ENCODE assay signal across 10 mouse cellular contexts in genomic region chr11:33204329-33204705, GRCm38 (mm10). TPM values are rescaled to one million over a fixed set of nuclear protein-coding genes. Genes with fewer than 3 reads are reported as not detected.
DNase-seq lines count a peak whose midpoint lies in the region; ATAC-seq lines count a peak whose summit lies in the region.
"Had no signal": no experiment of that assay in that cellular context is flagged by ENCODE, and none has a peak within 500 bp of the region (broad histone marks: within the 10 kb centered on the region; RNA-seq: fewer than 3 reads in every experiment).

No protein-coding gene starts in this region.

- WGBS in embryonic facial prominence, embryonic 13.5 days = under 1% methylated on average over 18 of the region's 18 CpGs
- WGBS in hindbrain, embryonic 15.5 days = under 1% methylated on average over 18 of the region's 18 CpGs
- under 1% methylated on average over 18 of the region's 18 CpGs for WGBS in neural tube, embryonic 15.5 days

- intact Hi-C loops in left cerebral cortex, postnatal 4 days (cut with DNase I) = no loop called here

- no peaks in the 10 kb centered on the region for H3K36me3 ChIP-seq in embryonic facial prominence, embryonic 13.5 days
- no peaks in the 10 kb centered on the region for H3K36me3 ChIP-seq in hindbrain, embryonic 15.5 days
- no peaks in the 10 kb centered on the region for H3K36me3 ChIP-seq in neural tube, embryonic 15.5 days

- no peak overlapping the region for H3K4me2 ChIP-seq in embryonic facial prominence, embryonic 13.5 days
- H3K4me2 ChIP-seq in hindbrain, embryonic 15.5 days = peak overlapping the region; percentile 52
- H3K4me2 ChIP-seq in neural tube, embryonic 15.5 days = peak overlapping the region; percentile 56

- peak; percentile 44 for DNase-seq in retina, postnatal 1 day
- DNase-seq in retina, embryonic 14.5 days (ENCODE audit: low spot score) = no peak
- no peak for DNase-seq in urinary bladder, adult 2 months (ENCODE audit: low spot score)
- DNase-seq in left cerebral cortex, postnatal 4 days = no peak
- DNase-seq in B cell, adult 2 months = no peak

- H3K9me3 ChIP-seq in embryonic facial prominence, embryonic 13.5 days = no peaks in the 10 kb centered on the region
- H3K9me3 ChIP-seq in hindbrain, embryonic 15.5 days = no peaks in the 10 kb centered on the region
- no peaks in the 10 kb centered on the region for H3K9me3 ChIP-seq in neural tube, embryonic 15.5 days (replicated peaks)

- peaks cover 41% of the 10 kb centered on the region for H3K4me1 ChIP-seq in embryonic facial prominence, embryonic 13.5 days
- H3K4me1 ChIP-seq in hindbrain, embryonic 15.5 days (replicated peaks) = peaks cover 35% of the 10 kb centered on the region
- peaks cover 45% of the 10 kb centered on the region for H3K4me1 ChIP-seq in neural tube, embryonic 15.5 days

- no peak overlapping the region for H3K27ac ChIP-seq in embryonic facial prominence, embryonic 13.5 days
- peak overlapping the region; percentile 72 for H3K27ac ChIP-seq in hindbrain, embryonic 15.5 days (replicated peaks)
- peak overlapping the region; percentile 81 for H3K27ac ChIP-seq in neural tube, embryonic 15.5 days (replicated peaks)

- peaks cover 96% of the 10 kb centered on the region for H3K27me3 ChIP-seq in embryonic facial prominence, embryonic 13.5 days
- peaks cover 37% of the 10 kb centered on the region for H3K27me3 ChIP-seq in hindbrain, embryonic 15.5 days
- H3K27me3 ChIP-seq in neural tube, embryonic 15.5 days (replicated peaks) = peaks cover 55% of the 10 kb centered on the region

- H3K4me3 ChIP-seq in embryonic facial prominence, embryonic 13.5 days = peak overlapping the region; percentile 36; the same call in 1 of the 2 replicates
- peak overlapping the region; percentile 40 for H3K4me3 ChIP-seq in hindbrain, embryonic 15.5 days
- peak overlapping the region; percentile 47 for H3K4me3 ChIP-seq in neural tube, embryonic 15.5 days (replicated peaks)

- no peak overlapping the region for H3K9ac ChIP-seq in embryonic facial prominence, embryonic 13.5 days
- H3K9ac ChIP-seq in hindbrain, embryonic 15.5 days = peak overlapping the region; percentile 20
- peak overlapping the region; percentile 40 for H3K9ac ChIP-seq in neural tube, embryonic 15.5 days (replicated peaks)

- ATAC-seq in embryonic facial prominence, embryonic 13.5 days (ENCODE audit: insufficient number of reproducible peaks, insufficient read depth, low FRiP score, low TSS enrichment, low read depth) = no peak
- no peak for ATAC-seq in hindbrain, embryonic 15.5 days (ENCODE audit: low FRiP score, low read depth)
- ATAC-seq in neural tube, embryonic 15.5 days (ENCODE audit: low FRiP score) = no peak
- ATAC-seq: lung, postnatal 0 days had no signal

RNA-seq across cellular contexts. Expression of gene Tlx3, which starts 0.9 kb away (rescaled TPM):
- 1.3 TPM in 1 of 2 replicates, not detected in the other for polyA plus RNA-seq in embryonic facial prominence, embryonic 13.5 days (2015; fragmentation: Nextera tagmentation; extraction: Ambion mirVana)
- 15.0 and 18.1 TPM in 2 replicates for polyA plus RNA-seq in hindbrain, embryonic 15.5 days (2015; fragmentation: Nextera tagmentation; extraction: Ambion mirVana)
- polyA plus RNA-seq in neural tube, embryonic 15.5 days (2015; fragmentation: Nextera tagmentation; extraction: Ambion mirVana) = 20.3 and 23.2 TPM in 2 replicates
- polyA plus RNA-seq in urinary bladder, adult 2 months (2012; rRNA removed) = not detected in 2 replicates
- not detected for total RNA-seq in left cerebral cortex, postnatal 4 days (2021)
- polyA plus RNA-seq: lung, postnatal 0 days; testis, adult 2 months had no signal

RNA-seq across cellular contexts. Expression of gene Npm1, which starts 41.3 kb away (rescaled TPM):
- 1,092 and 1,164 TPM in 2 replicates for polyA plus RNA-seq in embryonic facial prominence, embryonic 13.5 days (2015; fragmentation: Nextera tagmentation; extraction: Ambion mirVana)
- 377 and 402 TPM in 2 replicates for polyA plus RNA-seq in hindbrain, embryonic 15.5 days (2015; fragmentation: Nextera tagmentation; extraction: Ambion mirVana)
- 369 and 576 TPM in 2 replicates for polyA plus RNA-seq in neural tube, embryonic 15.5 days (2015; fragmentation: Nextera tagmentation; extraction: Ambion mirVana)
- 295 and 406 TPM in 2 replicates for polyA plus RNA-seq in urinary bladder, adult 2 months (2012; rRNA removed)
- 100 to 1,000 TPM; 303 to 338 TPM for total RNA-seq in left cerebral cortex, postnatal 4 days (2021)

RNA-seq across cellular contexts. Expression of gene Fgf18, which starts 57.1 kb away (rescaled TPM):
- 9.8 and 13.7 TPM in 2 replicates for polyA plus RNA-seq in embryonic facial prominence, embryonic 13.5 days (2015; fragmentation: Nextera tagmentation; extraction: Ambion mirVana)
- polyA plus RNA-seq in hindbrain, embryonic 15.5 days (2015; fragmentation: Nextera tagmentation; extraction: Ambion mirVana) = 7.1 and 7.4 TPM in 2 replicates
- 9.2 and 9.7 TPM in 2 replicates for polyA plus RNA-seq in neural tube, embryonic 15.5 days (2015; fragmentation: Nextera tagmentation; extraction: Ambion mirVana)
- 0.88 and 1.2 TPM in 2 replicates for polyA plus RNA-seq in urinary bladder, adult 2 months (2012; rRNA removed)
- 1 to 10 TPM; 7.4 to 8.4 TPM for total RNA-seq in left cerebral cortex, postnatal 4 days (2021)
